Mouse (Mus musculus): ENCODE measurements around the gene Dennd6b.

Dennd6b gene

GRCm38 (mm10) chr15:89157954-89158353 is 38.3 kb downstream of the Dennd6b start:
- peak; percentile 72 for DNase-seq (ENCODE audit: low spot score)

- DNase-seq (ENCODE audit: low spot score), result no peak
Observed at GRCm38 (mm10) chr15:89152312-89152711, 44.0 kb downstream of the Dennd6b start.

GRCm38 (mm10) chr15:89150041-89150390 is 46.3 kb downstream of the Dennd6b start:
- DNase-seq (ENCODE audit: low spot score), result no peak

- DNase-seq (ENCODE audit: low spot score), result no peak
Observed at GRCm38 (mm10) chr15:89149271-89150040, 46.8 kb downstream of the Dennd6b start, which contains the start of gene Mapk11. TSS of gene Mapk11 (minus strand) at chr15:89149628.

- DNase-seq (ENCODE audit: low spot score), result no peak
Observed at GRCm38 (mm10) chr15:89148496-89149270, 47.6 kb downstream of the Dennd6b start.

- no peak for DNase-seq (ENCODE audit: low spot score)
Observed at GRCm38 (mm10) chr15:89147895-89148294, 48.4 kb downstream of the Dennd6b start.

- no peak for DNase-seq (ENCODE audit: low spot score)
Observed at GRCm38 (mm10) chr15:89147456-89147855, 48.8 kb downstream of the Dennd6b start.

GRCm38 (mm10) chr15:89147024-89147423 is 49.3 kb downstream of the Dennd6b start:
- DNase-seq (ENCODE audit: low spot score), result no peak

GRCm38 (mm10) chr15:89146537-89146936 is 49.8 kb downstream of the Dennd6b start:
- peak; percentile 57 for DNase-seq (ENCODE audit: low spot score)

GRCm38 (mm10) chr15:89145813-89146350 is 50.4 kb downstream of the Dennd6b start:
- DNase-seq (ENCODE audit: low spot score), result no peak

- no peak for DNase-seq (ENCODE audit: low spot score)
Observed at GRCm38 (mm10) chr15:89144965-89145364, 51.3 kb downstream of the Dennd6b start.

GRCm38 (mm10) chr15:89143134-89143533 is 53.2 kb downstream of the Dennd6b start:
- no peak for DNase-seq (ENCODE audit: low spot score)

- no peak for DNase-seq (ENCODE audit: low spot score)
Observed at GRCm38 (mm10) chr15:89141905-89142304, 54.4 kb downstream of the Dennd6b start.

GRCm38 (mm10) chr15:89141443-89141842 is 54.9 kb downstream of the Dennd6b start:
- no peak for DNase-seq (ENCODE audit: low spot score)

- no peak for DNase-seq (ENCODE audit: low spot score)
Observed at GRCm38 (mm10) chr15:89140659-89141252, 55.5 kb downstream of the Dennd6b start, which contains the start of gene Mapk12. TSS of gene Mapk12 (minus strand) at chr15:89140703.

GRCm38 (mm10) chr15:89140048-89140658 is 56.1 kb downstream of the Dennd6b start:
- DNase-seq (ENCODE audit: low spot score), result no peak

GRCm38 (mm10) chr15:89138531-89138930 is 57.8 kb downstream of the Dennd6b start:
- no peak for DNase-seq (ENCODE audit: low spot score)

- no peak for DNase-seq (ENCODE audit: low spot score)
Observed at GRCm38 (mm10) chr15:89138046-89138405, 58.3 kb downstream of the Dennd6b start.

GRCm38 (mm10) chr15:89137378-89138045 is 58.8 kb downstream of the Dennd6b start:
- no peak for DNase-seq (ENCODE audit: low spot score)

GRCm38 (mm10) chr15:89136461-89137155 is 59.7 kb downstream of the Dennd6b start:
- no peak for DNase-seq (ENCODE audit: low spot score)
